Mouse (Mus musculus): ENCODE measurements at regions not wholly inside any gene's neighbourhood (a gene's known extent, or its start where the extent isn't known, plus 50 kb on each side); places are given as distances from the start of the nearest gene placed in this dataset.

DNA sequence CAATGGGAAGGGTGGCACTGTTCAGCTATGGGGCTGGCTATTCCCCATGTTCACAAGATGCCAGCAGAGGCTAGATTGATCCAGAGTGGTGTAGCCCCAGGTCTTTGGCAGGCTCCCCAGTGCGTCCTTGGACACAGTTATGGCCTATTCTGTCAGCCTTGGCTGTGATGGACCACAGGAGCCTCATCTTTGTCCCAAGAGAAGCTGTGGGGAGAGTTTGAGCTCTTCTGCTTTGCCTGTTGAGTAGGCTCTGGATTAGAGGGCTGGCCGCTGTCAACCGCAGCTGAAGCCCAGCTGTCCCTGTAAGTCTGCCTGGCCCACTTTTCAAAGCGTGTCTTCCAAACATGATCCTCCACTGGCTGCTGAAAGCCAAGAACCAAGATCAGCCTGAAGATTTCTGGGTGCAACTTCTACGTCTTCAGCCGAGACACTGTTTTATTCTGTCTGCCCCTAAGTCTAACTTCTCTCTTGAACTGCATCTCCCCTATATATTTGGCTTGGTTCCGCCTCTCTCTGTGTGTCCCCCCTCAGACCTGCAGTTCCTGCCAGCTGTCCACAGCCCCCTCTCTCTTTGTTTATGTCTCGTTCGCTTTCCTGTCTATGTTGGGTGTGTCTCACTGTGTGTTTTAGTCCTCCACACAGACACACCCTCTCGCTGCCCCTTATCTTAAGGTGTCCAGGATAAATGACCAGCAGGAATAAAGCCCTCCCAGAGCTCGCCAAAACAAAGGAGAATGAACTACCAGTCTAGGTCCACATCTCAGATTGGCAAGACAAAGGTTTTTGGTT lies 56.7 kb upstream of the Dlg1 start:
- Histone ChIP-seq H3K27ac (replicated peaks) (peak overlapping the region; percentile 53), H3K4me2 (no peak overlapping the region; the same call in 1 of the 2 replicates)
- ATAC-seq (ENCODE audit: extremely low read depth, insufficient number of reproducible peaks, low FRiP score, low TSS enrichment) = peak; percentile 44; the same call in 1 of the 2 replicates

GRCm38 (mm10) chr16:31608964-31609363 lies 54.3 kb upstream of the Dlg1 start:
- Histone ChIP-seq H3K27ac (replicated peaks) (peak overlapping the region; percentile 42; the same call in 1 of the 2 replicates), H3K9ac (no peak overlapping the region), H3K9me3 (no peaks in the 10 kb centered on the region), H3K4me2 (no peak overlapping the region), H3K27me3 (replicated peaks) (no peaks in the 10 kb centered on the region), H3K4me1 (peaks cover 21% of the 10 kb centered on the region), H3K36me3 (no peaks in the 10 kb centered on the region), H3K4me3 (no peak overlapping the region)
- ATAC-seq (ENCODE audit: extremely low read depth, insufficient number of reproducible peaks, low FRiP score, low TSS enrichment) = no peak
- 82% methylated on average over 7 of the region's 7 CpGs for WGBS

More for the DNA sequence above, 56.7 kb upstream of the Dlg1 start:
- Histone ChIP-seq H3K4me3 (no peak overlapping the region), H3K27me3 (replicated peaks) (no peaks in the 10 kb centered on the region), H3K9ac (no peak overlapping the region), H3K4me1 (peaks cover 21% of the 10 kb centered on the region), H3K9me3 (no peaks in the 10 kb centered on the region), H3K36me3 (no peaks in the 10 kb centered on the region)
- WGBS = 46% methylated on average over 11 of the region's 11 CpGs

- H3K27me3 ChIP-seq (replicated peaks) = no peaks in the 10 kb centered on the region
- peaks cover 21% of the 10 kb centered on the region for H3K4me1 ChIP-seq
- H3K9me3 ChIP-seq = no peaks in the 10 kb centered on the region
- H3K9ac ChIP-seq = no peak overlapping the region
- no peak for ATAC-seq (ENCODE audit: extremely low read depth, insufficient number of reproducible peaks, low FRiP score, low TSS enrichment)
- H3K36me3 ChIP-seq = no peaks in the 10 kb centered on the region
- H3K4me3 ChIP-seq = no peak overlapping the region
- WGBS = 64% methylated on average over 10 of the region's 10 CpGs
- H3K4me2 ChIP-seq = no peak overlapping the region
- H3K27ac ChIP-seq (replicated peaks) = peak overlapping the region; percentile 42; the same call in 1 of the 2 replicates
Observed at GRCm38 (mm10) chr16:31609394-31610172, 53.7 kb upstream of the Dlg1 start.
